Mouse (Mus musculus): ENCODE results near the gene Mboat1. TPM values are rescaled to one million over a fixed set of nuclear protein-coding genes. Genes with fewer than 3 reads are reported as not detected.

The Mboat1 gene
- polyA plus RNA-seq, 1 experiment from 2014 or later, result 4.3 TPM

DNA sequence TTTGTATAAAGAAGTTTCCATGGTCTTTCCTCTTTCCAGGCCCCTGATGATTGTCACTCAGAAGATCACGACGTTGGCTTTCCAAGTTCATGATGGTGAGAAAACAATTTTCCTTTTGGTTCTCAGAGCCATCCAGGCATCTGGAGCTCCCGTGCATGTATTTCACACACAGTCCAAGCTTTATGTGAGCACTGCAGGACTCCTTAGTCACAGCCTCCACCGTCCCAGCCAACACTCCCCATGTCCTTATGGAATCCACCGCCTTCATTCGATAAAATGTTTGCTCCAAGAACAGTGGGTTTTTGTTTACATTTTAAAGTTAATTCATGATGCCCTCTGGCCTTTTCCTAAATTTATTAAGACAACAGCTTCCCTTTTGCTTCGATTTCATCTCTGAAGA, 83.3 kb downstream of the Mboat1 start:
- H3K4me2 ChIP-seq, result no peak overlapping the region
- H3K9me3 ChIP-seq (ENCODE audit: control insufficient read depth, low read length), result no peaks in the 10 kb centered on the region
- ATAC-seq (replicated peaks; ENCODE audit: low FRiP score), result no peak
- DNase-seq (ENCODE audit: low spot score), result no peak
- no peaks in the 10 kb centered on the region for H3K36me3 ChIP-seq (ENCODE audit: control insufficient read depth, insufficient read depth, low read length)
- H3K27ac ChIP-seq (ENCODE audit: low read depth, low read length), result no peak overlapping the region
- no peak overlapping the region for H3K4me3 ChIP-seq (ENCODE audit: low read depth, low read length)
- no peaks in the 10 kb centered on the region for H3K4me1 ChIP-seq (replicated peaks; ENCODE audit: control insufficient read depth, insufficient read depth, low read length)
- no peak overlapping the region for H3K9ac ChIP-seq (ENCODE audit: low read depth, low read length)
- WGBS, result 78% methylated on average over 7 of the region's 7 CpGs
- no peaks in the 10 kb centered on the region for H3K27me3 ChIP-seq (replicated peaks; ENCODE audit: control insufficient read depth, insufficient read depth, low read length)

DNA sequence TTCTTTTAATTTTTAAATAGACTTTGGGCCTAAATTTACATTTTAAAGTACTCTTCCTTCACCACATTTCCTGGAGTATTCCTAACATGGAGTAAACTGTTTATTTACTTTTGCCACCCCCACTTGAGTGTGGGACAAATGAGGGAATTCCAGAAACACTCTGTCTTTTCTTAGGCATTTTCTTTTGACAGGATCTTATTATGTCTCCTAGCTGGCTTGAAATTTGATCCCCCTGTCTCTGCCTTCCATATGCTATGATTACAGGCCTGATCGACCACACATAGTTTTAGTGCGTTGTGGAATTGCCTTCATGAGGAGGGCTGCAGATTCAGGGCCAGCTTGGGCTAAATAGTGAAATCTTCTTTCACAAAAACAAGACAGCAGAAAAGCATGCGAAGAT, 85.0 kb downstream of the Mboat1 start:
- WGBS, result 65% methylated on average over 3 of the region's 3 CpGs
- Histone ChIP-seq H3K9me3 (ENCODE audit: control insufficient read depth, low read length) (no peaks in the 10 kb centered on the region), H3K27ac (ENCODE audit: low read depth, low read length) (no peak overlapping the region), H3K27me3 (replicated peaks; ENCODE audit: control insufficient read depth, insufficient read depth, low read length) (no peaks in the 10 kb centered on the region), H3K9ac (ENCODE audit: low read depth, low read length) (no peak overlapping the region), H3K36me3 (ENCODE audit: control insufficient read depth, insufficient read depth, low read length) (no peaks in the 10 kb centered on the region), H3K4me3 (ENCODE audit: low read depth, low read length) (no peak overlapping the region), H3K4me2 (no peak overlapping the region), H3K4me1 (replicated peaks; ENCODE audit: control insufficient read depth, insufficient read depth, low read length) (no peaks in the 10 kb centered on the region)
- no peak for DNase-seq (ENCODE audit: low spot score)
- ATAC-seq (replicated peaks; ENCODE audit: low FRiP score), result no peak

DNA sequence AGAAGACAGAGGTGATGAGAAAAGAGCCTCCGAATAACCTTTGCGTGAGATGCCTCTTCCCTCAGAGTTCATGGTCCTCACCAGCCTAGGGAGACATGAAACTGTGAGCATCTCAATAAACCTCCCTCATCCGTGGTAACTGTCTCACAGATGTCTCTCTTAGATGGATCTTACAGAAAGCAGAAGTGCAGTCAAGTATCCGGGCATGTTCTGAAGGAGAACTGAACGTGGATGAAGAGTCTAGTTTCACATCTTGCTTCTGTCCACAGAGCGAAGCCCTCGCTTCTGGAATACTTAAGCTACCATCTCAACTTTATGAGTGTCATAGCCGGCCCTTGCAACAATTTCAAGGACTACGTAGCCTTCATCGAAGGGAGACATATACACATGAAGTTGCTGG, 87.8 kb downstream of the Mboat1 start:
- H3K4me2 ChIP-seq, result no peak overlapping the region
- no peaks in the 10 kb centered on the region for H3K9me3 ChIP-seq (ENCODE audit: control insufficient read depth, low read length)
- ATAC-seq (replicated peaks; ENCODE audit: low FRiP score) (no peak), DNase-seq (ENCODE audit: low spot score) (no peak)
- no peak overlapping the region for H3K4me3 ChIP-seq (ENCODE audit: low read depth, low read length)
- no peaks in the 10 kb centered on the region for H3K36me3 ChIP-seq (ENCODE audit: control insufficient read depth, insufficient read depth, low read length)
- H3K27me3 ChIP-seq (replicated peaks; ENCODE audit: control insufficient read depth, insufficient read depth, low read length), result no peaks in the 10 kb centered on the region
- H3K9ac ChIP-seq (ENCODE audit: low read depth, low read length), result no peak overlapping the region
- H3K4me1 ChIP-seq (replicated peaks; ENCODE audit: control insufficient read depth, insufficient read depth, low read length), result no peaks in the 10 kb centered on the region
- 86% methylated on average over 10 of the region's 10 CpGs for WGBS
- no peak overlapping the region for H3K27ac ChIP-seq (ENCODE audit: low read depth, low read length)

DNA sequence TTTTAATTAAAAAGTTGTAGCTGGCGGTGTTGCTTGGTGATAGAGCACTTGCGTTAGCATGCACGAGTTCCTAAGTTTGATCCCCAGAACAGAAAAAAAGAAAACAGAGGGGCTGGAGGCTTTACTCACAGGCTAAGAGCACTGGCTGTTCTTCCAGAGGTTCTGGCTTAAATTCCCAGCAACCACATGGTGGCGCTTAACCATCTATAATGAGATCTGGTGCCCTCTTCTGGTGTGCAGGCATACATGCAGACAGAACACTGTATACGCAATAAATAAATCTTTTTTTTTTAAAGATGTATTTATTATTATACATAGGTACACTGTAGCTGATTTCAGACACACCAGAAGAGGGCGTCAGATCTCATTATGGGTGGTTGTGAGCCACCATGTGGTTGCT, 88.4 kb downstream of the Mboat1 start:
- H3K27me3 ChIP-seq (replicated peaks; ENCODE audit: control insufficient read depth, insufficient read depth, low read length), result no peaks in the 10 kb centered on the region
- no peaks in the 10 kb centered on the region for H3K9me3 ChIP-seq (ENCODE audit: control insufficient read depth, low read length)
- H3K36me3 ChIP-seq (ENCODE audit: control insufficient read depth, insufficient read depth, low read length), result no peaks in the 10 kb centered on the region
- H3K4me3 ChIP-seq (ENCODE audit: low read depth, low read length), result no peak overlapping the region
- no peaks in the 10 kb centered on the region for H3K4me1 ChIP-seq (replicated peaks; ENCODE audit: control insufficient read depth, insufficient read depth, low read length)
- WGBS, result 87% methylated on average over 6 of the region's 6 CpGs
- DNase-seq (ENCODE audit: low spot score), result no peak
- H3K9ac ChIP-seq (ENCODE audit: low read depth, low read length), result no peak overlapping the region
- no peak overlapping the region for H3K4me2 ChIP-seq
- no peak overlapping the region for H3K27ac ChIP-seq (ENCODE audit: low read depth, low read length)
- no peak for ATAC-seq (replicated peaks; ENCODE audit: low FRiP score)

DNA sequence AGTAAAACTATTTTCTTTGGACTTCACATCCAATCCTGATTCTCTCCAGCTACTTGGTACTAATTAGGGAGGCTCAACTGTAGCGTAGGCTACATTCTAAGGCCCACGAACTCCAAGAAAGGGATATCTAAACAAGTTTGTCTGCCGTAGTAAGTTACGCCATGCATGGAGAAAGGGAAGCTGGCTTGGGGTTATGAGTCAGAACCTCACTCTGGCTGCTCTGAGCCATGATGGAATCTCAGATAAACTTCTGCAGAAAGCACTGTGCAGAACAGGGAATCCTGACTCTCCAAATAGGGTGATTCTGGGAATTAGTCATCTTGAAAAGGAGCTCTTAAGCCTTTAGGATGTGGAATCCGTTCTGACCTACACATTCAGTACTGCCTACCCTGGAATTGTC, 92.5 kb downstream of the Mboat1 start:
- Histone ChIP-seq H3K27me3 (replicated peaks; ENCODE audit: control insufficient read depth, insufficient read depth, low read length) (no peaks in the 10 kb centered on the region), H3K9me3 (ENCODE audit: control insufficient read depth, low read length) (no peaks in the 10 kb centered on the region)
- 70% methylated on average over 5 of the region's 5 CpGs for WGBS

DNA sequence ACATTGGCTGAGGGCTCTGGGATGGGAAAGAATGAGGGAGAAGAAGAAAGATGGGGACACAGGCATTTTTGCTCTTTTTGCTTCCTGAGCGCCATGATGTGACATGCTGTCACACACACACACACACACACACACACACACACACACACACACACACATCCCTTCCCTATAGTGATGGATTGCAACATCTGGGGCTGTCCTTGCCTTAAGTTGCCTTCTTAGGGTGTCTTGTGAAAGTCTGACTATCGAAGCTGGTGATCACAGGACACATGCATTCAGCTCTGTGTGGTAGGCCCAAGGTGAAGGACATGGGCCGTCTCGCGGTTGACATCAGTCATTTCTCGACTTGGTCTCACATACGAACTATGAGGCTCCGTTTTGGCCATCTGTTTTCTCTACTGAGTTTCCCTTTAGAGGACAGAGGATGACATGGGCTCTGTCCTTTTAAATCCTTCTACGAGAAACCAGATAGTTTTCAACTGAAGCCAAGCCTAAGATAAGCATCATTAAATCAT, 93.4 kb downstream of the Mboat1 start:
- WGBS, result 83% methylated on average over 9 of the region's 9 CpGs

More for the DNA sequence above, 92.5 kb downstream of the Mboat1 start:
- Histone ChIP-seq H3K4me2 (no peak overlapping the region), H3K27ac (ENCODE audit: low read depth, low read length) (no peak overlapping the region), H3K4me3 (ENCODE audit: low read depth, low read length) (no peak overlapping the region), H3K36me3 (ENCODE audit: control insufficient read depth, insufficient read depth, low read length) (no peaks in the 10 kb centered on the region), H3K9ac (ENCODE audit: low read depth, low read length) (no peak overlapping the region), H3K4me1 (replicated peaks; ENCODE audit: control insufficient read depth, insufficient read depth, low read length) (no peaks in the 10 kb centered on the region)
- ATAC-seq (replicated peaks; ENCODE audit: low FRiP score) (no peak), DNase-seq (ENCODE audit: low spot score) (no peak)

DNA sequence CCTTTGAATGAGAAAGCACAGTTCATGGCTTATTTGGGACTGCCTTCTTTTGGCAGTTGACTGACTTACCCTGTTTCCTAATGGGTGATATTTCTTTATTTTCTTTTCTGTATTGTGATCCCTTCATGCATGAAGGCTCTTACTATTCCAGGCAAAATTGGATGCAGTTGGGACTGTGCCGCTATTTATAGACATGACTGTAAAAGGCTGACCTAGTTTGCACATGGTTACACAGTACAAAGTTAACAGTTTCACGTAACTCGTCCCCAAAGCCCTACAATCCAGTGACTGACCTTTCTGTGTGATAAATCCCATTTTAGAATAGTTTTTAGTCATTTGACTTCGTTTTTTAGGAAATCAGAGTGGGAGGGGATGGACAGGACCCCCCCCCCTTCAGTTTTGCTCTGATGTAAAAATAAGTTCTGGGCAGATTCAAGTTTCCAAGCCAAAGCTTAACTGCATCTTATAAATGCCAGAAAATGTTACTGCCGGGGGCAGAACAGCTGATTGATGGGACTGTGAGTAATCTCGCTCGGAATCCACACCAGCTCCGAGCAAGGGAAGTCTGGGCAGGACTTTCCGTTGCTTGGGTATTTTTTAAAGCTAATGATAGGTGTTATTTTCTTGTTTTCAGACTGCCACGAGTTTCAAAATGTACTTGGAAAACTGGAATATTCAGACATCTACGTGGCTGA, 98.9 kb downstream of the Mboat1 start:
- no peaks in the 10 kb centered on the region for H3K9me3 ChIP-seq (ENCODE audit: control insufficient read depth, low read length)
- DNase-seq (ENCODE audit: low spot score) (no peak), ATAC-seq (replicated peaks; ENCODE audit: low FRiP score) (no peak)
- H3K27me3 ChIP-seq (replicated peaks; ENCODE audit: control insufficient read depth, insufficient read depth, low read length), result no peaks in the 10 kb centered on the region
- H3K27ac ChIP-seq (ENCODE audit: low read depth, low read length), result no peak overlapping the region
- no peak overlapping the region for H3K9ac ChIP-seq (ENCODE audit: low read depth, low read length)
- WGBS, result 75% methylated on average over 11 of the region's 11 CpGs
- no peak overlapping the region for H3K4me3 ChIP-seq (ENCODE audit: low read depth, low read length)
- no peaks in the 10 kb centered on the region for H3K4me1 ChIP-seq (replicated peaks; ENCODE audit: control insufficient read depth, insufficient read depth, low read length)
- no peaks in the 10 kb centered on the region for H3K36me3 ChIP-seq (ENCODE audit: control insufficient read depth, insufficient read depth, low read length)
- no peak overlapping the region for H3K4me2 ChIP-seq

More for the DNA sequence above, 93.4 kb downstream of the Mboat1 start:
- DNase-seq (ENCODE audit: low spot score), result no peak
- H3K4me2 ChIP-seq, result no peak overlapping the region
- H3K36me3 ChIP-seq (ENCODE audit: control insufficient read depth, insufficient read depth, low read length), result no peaks in the 10 kb centered on the region
- no peak overlapping the region for H3K9ac ChIP-seq (ENCODE audit: low read depth, low read length)
- no peak overlapping the region for H3K4me3 ChIP-seq (ENCODE audit: low read depth, low read length)
- no peaks in the 10 kb centered on the region for H3K27me3 ChIP-seq (replicated peaks; ENCODE audit: control insufficient read depth, insufficient read depth, low read length)
- H3K9me3 ChIP-seq (ENCODE audit: control insufficient read depth, low read length), result no peaks in the 10 kb centered on the region
- ATAC-seq (replicated peaks; ENCODE audit: low FRiP score), result no peak
- H3K4me1 ChIP-seq (replicated peaks; ENCODE audit: control insufficient read depth, insufficient read depth, low read length), result no peaks in the 10 kb centered on the region
- H3K27ac ChIP-seq (ENCODE audit: low read depth, low read length), result no peak overlapping the region

DNA sequence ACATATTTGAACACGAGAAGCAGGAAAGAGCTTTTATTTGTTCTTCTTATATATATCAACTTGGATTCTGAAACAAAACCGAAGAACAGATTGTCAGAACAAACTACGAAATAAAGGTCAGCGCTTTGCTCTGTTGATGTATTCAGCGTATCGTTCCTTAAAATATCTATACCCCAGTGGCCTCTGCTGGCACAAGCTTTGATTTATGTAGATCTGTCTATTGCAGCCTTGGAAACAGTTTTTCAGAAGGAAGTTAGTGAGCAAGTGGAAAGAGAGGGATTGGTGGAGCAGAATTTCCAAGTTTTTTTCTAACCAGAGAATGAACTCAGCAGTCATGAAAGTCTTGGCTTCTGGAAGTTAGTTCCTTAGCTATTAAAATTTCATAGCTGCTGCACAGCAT, 103.1 kb downstream of the Mboat1 start:
- Histone ChIP-seq H3K36me3 (ENCODE audit: control insufficient read depth, insufficient read depth, low read length) (no peaks in the 10 kb centered on the region), H3K27ac (ENCODE audit: low read depth, low read length) (no peak overlapping the region), H3K4me1 (replicated peaks; ENCODE audit: control insufficient read depth, insufficient read depth, low read length) (no peaks in the 10 kb centered on the region), H3K4me3 (ENCODE audit: low read depth, low read length) (no peak overlapping the region), H3K4me2 (no peak overlapping the region), H3K9ac (ENCODE audit: low read depth, low read length) (no peak overlapping the region), H3K27me3 (replicated peaks; ENCODE audit: control insufficient read depth, insufficient read depth, low read length) (no peaks in the 10 kb centered on the region), H3K9me3 (ENCODE audit: control insufficient read depth, low read length) (no peaks in the 10 kb centered on the region)
- no peak for DNase-seq (ENCODE audit: low spot score)
- WGBS, result 88% methylated on average over 6 of the region's 6 CpGs
- ATAC-seq (replicated peaks; ENCODE audit: low FRiP score), result no peak

DNA sequence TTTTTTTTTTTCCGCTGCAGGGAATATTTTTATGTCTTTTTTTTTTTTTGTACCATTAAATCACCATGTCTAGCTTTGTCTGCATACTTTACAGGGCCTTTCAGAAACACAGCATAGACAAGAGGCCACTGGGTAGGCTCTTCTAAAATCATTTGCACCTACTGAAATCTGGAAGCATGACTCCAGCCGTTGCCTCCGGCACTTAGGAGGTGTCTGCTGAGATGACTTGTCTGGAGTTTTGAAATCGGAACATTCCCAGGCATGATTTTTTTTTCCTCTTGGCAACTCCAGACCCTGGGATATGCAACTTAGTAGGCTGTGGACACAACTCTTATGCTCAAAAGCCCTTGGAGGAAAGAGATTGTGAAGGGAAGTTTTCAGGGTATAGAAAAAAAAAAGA, 109.3 kb downstream of the Mboat1 start:
- Histone ChIP-seq H3K4me3 (ENCODE audit: low read depth, low read length) (no peak overlapping the region), H3K27ac (ENCODE audit: low read depth, low read length) (no peak overlapping the region), H3K27me3 (replicated peaks; ENCODE audit: control insufficient read depth, insufficient read depth, low read length) (no peaks in the 10 kb centered on the region), H3K4me2 (no peak overlapping the region), H3K4me1 (replicated peaks; ENCODE audit: control insufficient read depth, insufficient read depth, low read length) (no peaks in the 10 kb centered on the region), H3K9ac (ENCODE audit: low read depth, low read length) (no peak overlapping the region), H3K36me3 (ENCODE audit: control insufficient read depth, insufficient read depth, low read length) (no peaks in the 10 kb centered on the region), H3K9me3 (ENCODE audit: control insufficient read depth, low read length) (no peaks in the 10 kb centered on the region)
- DNase-seq (ENCODE audit: low spot score) (no peak), ATAC-seq (replicated peaks; ENCODE audit: low FRiP score) (no peak)
- 85% methylated on average over 4 of the region's 4 CpGs for WGBS
